Mouse (Mus musculus) spleen, adult 2 months (tissue): ENCODE results near the gene Pts.

Source experiments
- CTCF ChIP-seq: fragments of 200-500 bp; IDR thresholded peaks from 2 replicates; pipeline ENCODE4 v1.5.1; 2011; ENCODE audit warnings: mild to moderate bottlenecking, inconsistent platforms; ENCODE audit not compliant: insufficient read depth, insufficient read length, insufficient replicate concordance; ENCODE audit errors: extremely low read depth
- POLR2A ChIP-seq: fragments of 200-500 bp; IDR thresholded peaks from 2 replicates; pipeline ENCODE4 v1.6.1; 2011; ENCODE audit warnings: low read depth, low read length, inconsistent platforms

DNA sequence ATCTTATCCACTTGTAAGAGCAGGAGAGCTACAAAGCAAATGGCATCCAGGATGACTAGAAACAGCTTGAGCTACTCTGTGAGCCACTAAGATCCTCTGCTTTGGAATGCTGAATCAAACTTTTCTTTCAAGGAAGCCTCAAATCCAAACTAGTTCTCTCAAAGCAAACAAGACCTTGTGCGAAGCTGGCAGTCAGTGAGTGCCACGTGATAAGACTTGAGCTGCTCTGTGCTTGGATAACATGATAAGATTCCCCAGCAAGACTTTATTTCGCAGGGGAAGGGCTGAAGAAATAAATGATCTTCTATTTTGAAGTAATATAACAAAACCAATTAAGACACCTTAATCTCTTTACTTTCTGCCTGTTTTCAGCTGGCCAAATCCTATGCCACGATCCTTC lies 37.4 kb upstream of the Pts start:
- TF ChIP-seq POLR2A (no peak), CTCF (no peak)
